ENCODE assay signal across 14 mouse cellular contexts in genomic region chr14:34449807-34450206, GRCm38 (mm10). TPM values are rescaled to one million over a fixed set of nuclear protein-coding genes. Genes with fewer than 3 reads are reported as not detected.
DNase-seq lines count a peak whose midpoint lies in the region; ATAC-seq and TF ChIP-seq lines count a peak whose summit lies in the region.
"Had no signal": no experiment of that assay in that cellular context is flagged by ENCODE, and none has a peak within 500 bp of the region (broad histone marks: within the 10 kb centered on the region; RNA-seq: fewer than 3 reads in every experiment).

No protein-coding gene starts in this region.

- no peaks in the 10 kb centered on the region for H3K27me3 ChIP-seq in cerebellum, adult 2 months (ENCODE audit: control insufficient read depth, insufficient read depth, low read length)
- no peaks in the 10 kb centered on the region for H3K27me3 ChIP-seq in liver, embryonic 11.5 days (replicated peaks; ENCODE audit: control insufficient read depth, insufficient read depth, low read length)
- H3K27me3 ChIP-seq in forebrain, embryonic 15.5 days, result no peaks in the 10 kb centered on the region
- H3K27me3 ChIP-seq: CH12.LX; heart, embryonic 15.5 days had no signal

- no peak for ATAC-seq in liver, embryonic 11.5 days (replicated peaks; ENCODE audit: low FRiP score)
- no peak for ATAC-seq in forebrain, embryonic 15.5 days (replicated peaks)
- ATAC-seq: hindbrain, postnatal 0 days had no signal

- H3K36me3 ChIP-seq in liver, embryonic 11.5 days (ENCODE audit: control insufficient read depth, insufficient read depth, low read length), result peaks cover 6% of the 10 kb centered on the region; the same call in 1 of the 2 replicates
- peaks cover 10% of the 10 kb centered on the region; the same call in 1 of the 2 replicates for H3K36me3 ChIP-seq in forebrain, embryonic 15.5 days

- H3K4me1 ChIP-seq in lung, adult 2 months (ENCODE audit: control insufficient read depth, insufficient read depth, low read length), result no peaks in the 10 kb centered on the region; the same call in 1 of the 2 replicates
- H3K4me1 ChIP-seq in cerebellum, adult 2 months (ENCODE audit: control insufficient read depth, insufficient read depth, low read length), result no peaks in the 10 kb centered on the region
- no peaks in the 10 kb centered on the region; the same call in 1 of the 2 replicates for H3K4me1 ChIP-seq in liver, embryonic 11.5 days (replicated peaks; ENCODE audit: control insufficient read depth, insufficient read depth, low read length)
- H3K4me1 ChIP-seq in forebrain, embryonic 15.5 days, result peaks cover 16% of the 10 kb centered on the region
- H3K4me1 ChIP-seq: megakaryocyte, embryonic 14.5 days had no signal

- H3K9me3 ChIP-seq in liver, embryonic 11.5 days (ENCODE audit: control insufficient read depth, low read length), result no peaks in the 10 kb centered on the region
- no peaks in the 10 kb centered on the region for H3K9me3 ChIP-seq in forebrain, embryonic 15.5 days
- H3K9me3 ChIP-seq: heart, embryonic 15.5 days; megakaryocyte, embryonic 14.5 days had no signal

- H3K9ac ChIP-seq in liver, embryonic 11.5 days (ENCODE audit: low read depth, low read length), result no peak overlapping the region
- no peak overlapping the region for H3K9ac ChIP-seq in forebrain, embryonic 15.5 days (replicated peaks)
- H3K9ac ChIP-seq: heart, embryonic 15.5 days; liver, embryonic 14.5 days had no signal

- TF ChIP-seq POLR2A in lung, adult 2 months (IDR thresholded peaks at IDR 0.05; ENCODE audit: borderline replicate concordance, extremely low read depth, low read depth, low read length), result no peak
- TF ChIP-seq POLR2A in cerebellum, adult 2 months (IDR thresholded peaks at IDR 0.05; ENCODE audit: borderline replicate concordance, insufficient read depth, low read length), result no peak

- no peak for TF ChIP-seq CTCF in lung, adult 2 months (IDR thresholded peaks at IDR 0.05; ENCODE audit: insufficient read depth, low read length)
- no peak for TF ChIP-seq CTCF in cerebellum, adult 2 months (IDR thresholded peaks at IDR 0.05; ENCODE audit: borderline replicate concordance, insufficient read depth, low read depth, low read length)

- H3K4me2 ChIP-seq in liver, embryonic 11.5 days, result no peak overlapping the region
- no peak overlapping the region for H3K4me2 ChIP-seq in forebrain, embryonic 15.5 days (replicated peaks)
- H3K4me2 ChIP-seq: heart, embryonic 15.5 days had no signal

- H3K27ac ChIP-seq in cerebellum, adult 2 months (ENCODE audit: insufficient read depth, low read length), result no peak overlapping the region
- no peak overlapping the region for H3K27ac ChIP-seq in liver, embryonic 11.5 days (ENCODE audit: low read depth, low read length)
- H3K27ac ChIP-seq in forebrain, embryonic 15.5 days (replicated peaks), result no peak overlapping the region
- H3K27ac ChIP-seq: heart, embryonic 15.5 days; hindbrain, postnatal 0 days; liver, embryonic 14.5 days had no signal

- DNase-seq in lung, adult 18-20 months, result peak; percentile 32 to 44
- DNase-seq in lung, adult 2 months, result no peak
- DNase-seq in embryo, embryonic 11 days, result peak; percentile 39
- DNase-seq in kidney, adult 9 months, result peak; percentile 53
- DNase-seq in lung, postnatal 10 days, result peak; percentile 10
- no peak for DNase-seq in cerebellum, adult 2 months
- DNase-seq in liver, embryonic 11.5 days (ENCODE audit: low spot score), result no peak
- DNase-seq: adrenal gland, postnatal 14 days had no signal

- H3K4me3 ChIP-seq in lung, adult 2 months (replicated peaks; ENCODE audit: extremely low read depth, low read depth, low read length), result no peak overlapping the region
- H3K4me3 ChIP-seq in cerebellum, adult 2 months (replicated peaks; ENCODE audit: insufficient read depth, low read depth, low read length), result no peak overlapping the region
- no peak overlapping the region for H3K4me3 ChIP-seq in liver, embryonic 11.5 days (ENCODE audit: low read depth, low read length)
- H3K4me3 ChIP-seq in forebrain, embryonic 15.5 days, result no peak overlapping the region
- H3K4me3 ChIP-seq: heart, embryonic 15.5 days; megakaryocyte, embryonic 14.5 days had no signal

- 59% methylated on average over 9 of the region's 9 CpGs for WGBS in lung, adult 2 months
- WGBS in cerebellum, adult 2 months, result 83% methylated on average over 9 of the region's 9 CpGs
- 67% methylated on average over 9 of the region's 9 CpGs for WGBS in liver, embryonic 11.5 days
- 84% methylated on average over 9 of the region's 9 CpGs for WGBS in forebrain, embryonic 15.5 days

RNA-seq across cellular contexts. Expression of gene Bmpr1a, which starts 53.3 kb away (rescaled TPM):
- polyA plus RNA-seq in lung, adult 2 months (2012; rRNA removed), result 7.5 and 15.3 TPM in 2 replicates
- 23.3 and 24.3 TPM in 2 replicates for polyA plus RNA-seq in cerebellum, adult 2 months (2012; rRNA removed)
- polyA plus RNA-seq in liver, embryonic 11.5 days (2014; fragmentation: Nextera tagmentation; extraction: Ambion mirVana), result 17.4 and 18.0 TPM in 2 replicates
- 23.4 and 24.7 TPM in 2 replicates for polyA plus RNA-seq in forebrain, embryonic 15.5 days (2015; fragmentation: Nextera tagmentation; extraction: Ambion mirVana)

Comparison
In these comparisons a context has a peak if more than half of its experiments do, and no peak if none do; other contexts are left out.
1. DNase-seq: peak in lung, adult 18-20 months (2 of 2), embryo, embryonic 11 days (single experiment), kidney, adult 9 months (single experiment) and lung, postnatal 10 days (single experiment); none in lung, adult 2 months (single experiment), cerebellum, adult 2 months (0 of 2) and liver, embryonic 11.5 days (single experiment).